Mouse (Mus musculus) CD4-positive, CD25-positive, alpha-beta regulatory T cell, adult 4 months (primary cell): ENCODE measurements around the gene Nptx1. TPM values are rescaled to one million over a fixed set of nuclear protein-coding genes. Genes with fewer than 3 reads are reported as not detected.

Experiments used
- ATAC-seq: one replicate; pipeline ENCODE4 v1.8.0; 2017
- polyA plus RNA-seq, 2 experiments: library from polyadenylated mRNA; unstranded; fragments of 100-300 nt; shearing (Covaris generic); gene quantifications; one replicate each; pipeline ENCODE4 v1.2.1; 2017

Nptx1 gene
- polyA plus RNA-seq, result not detected

GRCm38 (mm10) chr11:119547183-119547921, at the start of gene Nptx1:
Gene Nptx1, minus strand, starts transcription at chr11:119547753.
- no peak for ATAC-seq

- ATAC-seq, result no peak
Measured at GRCm38 (mm10) chr11:119593966-119594365, 46.4 kb upstream of the Nptx1 start.

GRCm38 (mm10) chr11:119589242-119589641, 41.7 kb upstream of the Nptx1 start:
- ATAC-seq, result no peak

DNA sequence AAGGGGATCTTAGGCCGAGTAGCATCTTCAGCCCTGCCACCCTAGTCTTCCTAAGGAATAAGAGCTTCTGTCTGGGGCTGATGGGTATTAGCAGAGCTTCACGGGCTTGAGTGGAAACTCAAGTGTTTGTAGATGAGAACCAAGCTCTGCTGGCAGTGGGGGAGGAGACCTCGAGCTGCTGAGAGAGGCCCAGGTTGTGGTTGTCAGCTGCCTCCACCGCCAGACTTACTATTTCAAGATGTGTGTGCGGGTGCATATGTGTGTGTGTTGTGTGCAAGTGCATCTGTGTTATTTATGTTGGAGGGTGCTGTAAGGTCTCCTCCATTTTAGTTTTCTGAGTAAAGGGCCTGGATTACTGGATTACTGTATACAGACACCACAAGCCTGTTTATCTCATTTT, 39.6 kb upstream of the Nptx1 start:
- ATAC-seq, result no peak

DNA sequence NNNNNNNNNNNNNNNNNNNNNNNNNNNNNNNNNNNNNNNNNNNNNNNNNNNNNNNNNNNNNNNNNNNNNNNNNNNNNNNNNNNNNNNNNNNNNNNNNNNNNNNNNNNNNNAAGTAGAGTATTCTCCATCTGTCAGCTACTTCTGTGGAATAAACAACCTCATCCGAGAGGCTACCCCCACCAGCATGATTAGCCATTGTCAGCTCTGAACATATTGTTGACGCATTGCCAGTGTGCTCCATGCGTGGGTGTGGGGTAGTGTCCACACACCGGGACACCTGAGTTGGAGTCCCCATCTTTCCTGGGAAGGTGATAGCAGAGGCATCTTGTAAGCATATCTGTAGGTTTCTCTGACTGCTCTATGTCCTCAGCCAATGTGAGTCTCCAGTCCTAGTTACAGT, 39.0 kb upstream of the Nptx1 start:
- ATAC-seq, result no peak

GRCm38 (mm10) chr11:119577721-119578120, 30.2 kb upstream of the Nptx1 start:
- ATAC-seq, result no peak

GRCm38 (mm10) chr11:119576855-119577254, 29.3 kb upstream of the Nptx1 start:
- ATAC-seq, result no peak

DNA sequence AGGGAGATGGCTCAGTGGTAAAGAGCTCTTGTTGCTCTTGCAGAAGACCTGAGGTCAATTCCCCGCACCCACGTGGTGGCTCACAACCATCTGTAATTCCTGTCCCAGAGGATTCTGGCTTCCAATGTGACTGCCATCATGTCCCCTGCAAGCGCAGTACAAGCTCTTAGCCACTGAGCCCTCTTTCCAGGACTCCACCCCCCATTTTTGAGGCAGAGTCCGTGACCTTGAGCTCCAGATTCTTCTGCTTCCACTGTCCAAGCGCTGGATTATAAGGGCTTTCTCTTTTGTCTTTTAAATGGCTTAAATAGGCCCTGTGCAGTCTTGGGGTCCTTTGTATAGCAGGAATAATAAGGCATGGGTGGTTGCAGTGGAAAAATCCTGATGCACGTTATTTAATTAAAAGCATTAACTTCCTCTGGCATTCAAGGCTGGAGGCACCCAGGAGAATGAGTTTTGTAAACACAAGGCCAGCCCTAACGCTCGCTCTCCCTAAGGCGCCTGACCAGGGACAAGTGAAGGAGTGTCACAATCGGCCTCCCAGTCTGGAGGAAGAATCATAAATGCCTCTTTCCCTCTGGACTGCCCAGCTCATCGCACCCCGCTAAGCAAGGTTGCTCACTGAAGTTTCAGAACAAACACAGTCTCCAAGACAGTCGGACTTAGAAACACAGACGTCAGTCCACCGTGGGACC, 24.9 kb upstream of the Nptx1 start:
- ATAC-seq, result no peak

DNA sequence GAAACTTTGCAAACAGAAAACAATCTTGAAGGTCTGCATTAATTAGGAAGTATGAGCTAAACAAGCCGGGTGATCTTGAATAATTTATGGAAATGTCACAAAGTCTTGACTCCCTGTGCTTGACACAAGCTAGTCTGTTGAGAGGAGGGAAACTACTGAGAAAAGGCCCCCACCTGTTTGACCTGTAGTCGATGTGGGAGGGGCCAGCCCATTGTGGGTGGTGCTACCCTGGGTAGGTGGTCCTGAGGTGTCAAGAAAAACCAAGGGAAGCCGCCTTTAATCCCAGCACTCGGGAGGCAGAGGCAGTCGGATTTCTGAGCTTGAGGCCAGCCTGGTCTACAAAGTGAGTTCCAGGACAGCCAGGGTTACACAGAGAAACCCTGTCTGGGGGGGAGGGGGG, 18.6 kb upstream of the Nptx1 start:
- ATAC-seq, result no peak

- no peak for ATAC-seq
Measured at GRCm38 (mm10) chr11:119565684-119566083, 18.1 kb upstream of the Nptx1 start.

- no peak for ATAC-seq
Measured at GRCm38 (mm10) chr11:119565021-119565420, 17.5 kb upstream of the Nptx1 start.

- ATAC-seq, result no peak
Measured at GRCm38 (mm10) chr11:119564383-119564782, 16.8 kb upstream of the Nptx1 start.

GRCm38 (mm10) chr11:119563166-119563565, 15.6 kb upstream of the Nptx1 start:
- no peak for ATAC-seq

DNA sequence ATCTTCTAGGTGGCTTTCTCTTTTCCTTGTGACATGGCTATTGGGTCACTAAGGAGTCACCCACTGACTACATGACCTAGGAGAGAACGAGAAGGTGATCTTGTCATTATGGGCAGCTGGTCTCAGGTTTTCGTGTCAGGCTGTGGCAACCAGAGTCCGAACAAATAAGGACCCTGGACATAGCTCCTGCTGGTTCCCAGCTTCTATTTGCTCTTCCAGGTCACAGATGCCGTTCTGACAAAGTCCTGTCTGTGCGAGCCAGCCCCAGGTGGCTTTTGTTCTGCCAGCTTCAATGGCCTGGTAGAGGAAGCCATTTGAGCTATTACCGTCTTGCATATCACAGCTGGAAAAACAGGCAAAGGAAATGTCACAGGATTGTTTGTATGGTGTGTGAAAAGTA, 14.7 kb upstream of the Nptx1 start:
- ATAC-seq, result no peak

GRCm38 (mm10) chr11:119558870-119559610, 11.5 kb upstream of the Nptx1 start:
- ATAC-seq, result no peak

DNA sequence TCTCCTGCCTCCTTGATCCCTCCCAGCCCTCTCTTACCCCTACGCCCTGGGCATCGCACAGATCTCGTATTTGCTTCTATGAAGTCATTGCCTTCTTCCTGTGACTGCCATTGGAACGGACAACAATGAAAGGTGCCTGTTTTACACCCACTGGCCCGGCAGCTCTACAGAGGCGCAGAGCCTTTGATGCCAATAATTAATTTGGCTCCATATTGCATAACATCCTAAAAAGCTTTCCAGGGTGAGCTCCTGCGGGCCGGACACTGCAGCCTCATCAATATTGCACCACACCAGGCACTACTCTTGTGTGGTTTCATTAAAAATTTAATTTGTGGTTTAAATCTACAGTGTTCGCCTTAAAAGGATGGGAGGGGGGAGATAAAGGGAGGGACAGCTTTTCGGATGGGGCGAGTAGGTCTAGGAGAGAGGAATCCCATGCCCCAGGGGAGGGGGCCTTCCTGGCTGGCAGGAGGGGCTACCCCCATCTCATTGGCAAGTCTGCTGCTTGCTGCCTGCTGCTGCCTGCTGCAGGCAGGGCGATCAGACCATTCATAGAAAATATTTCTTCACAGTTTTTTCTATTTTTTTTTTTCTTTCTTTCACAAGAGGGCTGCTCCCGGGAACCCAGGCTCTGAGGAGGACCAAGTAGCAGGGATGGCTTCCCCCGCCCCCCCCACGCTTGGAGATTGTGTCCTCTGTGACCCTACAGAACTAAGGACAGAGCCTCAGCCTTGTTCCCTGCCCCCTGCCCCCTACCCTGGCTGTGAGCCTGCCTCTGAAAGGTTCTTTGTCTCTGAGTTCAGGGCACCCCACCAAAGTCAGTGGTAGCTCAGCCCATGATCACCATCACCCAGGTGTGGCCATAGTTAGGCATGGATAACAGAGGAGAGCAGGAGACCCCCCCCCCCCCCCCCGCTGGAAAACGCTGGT, 10.7 kb upstream of the Nptx1 start:
- no peak for ATAC-seq

DNA sequence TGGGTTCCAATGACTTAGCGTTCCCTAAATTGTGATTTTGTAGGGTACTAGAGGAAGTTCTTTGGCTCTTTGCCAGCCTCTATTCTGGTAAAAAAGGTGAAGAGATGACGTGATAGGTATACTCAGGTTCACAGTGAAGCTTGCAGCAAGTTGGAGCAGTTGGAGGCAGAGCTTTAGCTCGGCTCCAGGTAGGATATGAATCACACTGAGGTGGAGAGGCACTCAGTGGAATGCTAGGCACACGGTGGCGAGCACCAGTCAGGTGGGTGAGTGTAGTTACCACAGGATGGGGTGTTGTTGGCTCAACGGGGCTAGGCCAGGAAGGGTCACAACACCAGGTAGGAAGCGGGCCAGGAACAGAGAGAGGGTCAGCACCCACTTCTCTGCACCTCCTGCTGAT, 7.6 kb upstream of the Nptx1 start:
- ATAC-seq, result no peak

DNA sequence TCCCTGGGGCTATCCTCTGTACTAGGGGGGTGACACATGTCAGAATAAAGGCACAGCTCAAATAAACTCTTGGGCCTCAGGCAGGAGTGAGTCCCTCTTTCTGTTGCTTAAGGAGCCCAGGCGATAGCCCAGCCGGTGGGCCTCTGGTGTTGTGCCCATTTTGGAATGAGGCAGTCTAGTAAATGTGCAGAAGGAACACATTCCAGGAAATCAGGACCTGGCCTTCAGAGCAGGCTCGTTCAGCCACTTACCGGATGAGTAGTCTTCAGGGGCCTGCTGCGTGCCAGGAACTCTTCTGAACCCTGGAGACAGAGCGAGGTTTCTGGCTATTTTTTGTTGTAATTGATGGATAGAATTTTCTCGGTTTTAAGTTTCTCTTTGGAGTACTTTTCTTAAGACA, 7.2 kb upstream of the Nptx1 start:
- no peak for ATAC-seq

- ATAC-seq, result no peak
Measured at GRCm38 (mm10) chr11:119552902-119553802, 5.6 kb upstream of the Nptx1 start.

DNA sequence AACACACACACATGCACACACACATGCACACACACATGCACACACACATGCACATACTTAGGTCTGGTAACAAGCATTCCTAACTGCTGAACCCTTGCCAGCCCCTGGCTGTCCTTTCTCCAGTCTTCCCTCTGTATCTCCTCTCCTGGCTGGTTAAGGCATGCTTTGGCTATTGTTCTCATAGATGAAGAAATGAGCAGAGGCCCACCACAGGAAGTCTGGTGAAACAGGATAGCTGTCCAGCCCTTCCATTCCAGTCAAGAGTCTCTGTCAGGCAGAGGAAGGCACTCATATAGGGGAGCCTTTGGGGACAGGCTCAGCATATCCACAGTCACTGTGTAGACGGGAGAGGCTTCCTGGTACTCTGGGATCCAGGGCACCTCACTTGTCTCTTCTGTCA, 4.7 kb upstream of the Nptx1 start:
- no peak for ATAC-seq

DNA sequence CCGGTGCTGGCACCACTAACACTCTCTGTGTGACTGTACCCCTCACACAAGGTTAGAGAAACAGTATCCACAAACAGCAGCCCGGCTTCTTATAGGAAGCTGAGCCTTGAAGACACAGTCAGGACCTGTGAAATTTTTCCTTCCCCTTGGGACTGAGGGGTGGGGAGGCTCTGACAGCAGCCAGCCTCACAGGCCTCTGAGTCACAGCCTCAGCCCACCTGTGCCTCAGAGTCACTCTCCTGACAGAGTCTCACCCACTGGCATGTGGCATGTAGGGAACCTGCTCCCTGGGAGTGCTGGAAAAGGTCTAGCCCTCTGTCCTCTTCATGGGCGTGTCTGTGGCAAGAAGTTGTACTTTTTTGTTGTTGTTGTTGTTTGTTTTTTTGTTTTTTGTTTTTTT, 3.9 kb upstream of the Nptx1 start:
- no peak for ATAC-seq
